In the genomic region with DNA sequence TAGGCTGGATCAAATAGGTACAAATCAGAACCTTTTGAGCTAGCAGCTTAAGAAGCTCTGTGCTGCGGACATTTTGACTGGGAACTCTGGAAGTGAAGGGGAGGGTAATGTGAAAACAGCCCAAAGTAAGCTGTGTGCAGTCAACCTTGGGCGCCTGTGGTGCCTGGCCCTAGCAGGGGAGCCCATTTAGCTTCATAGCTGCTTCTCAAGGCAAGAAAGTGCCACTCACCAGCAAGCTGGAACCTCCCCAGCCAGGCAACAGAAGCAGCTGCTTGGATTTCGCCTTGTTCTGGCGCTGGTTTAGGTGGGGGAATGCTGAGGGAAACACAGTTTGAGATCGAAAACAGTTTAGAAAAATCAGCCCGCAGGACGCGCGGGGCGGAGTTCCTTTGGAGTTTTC, we compare ENCODE assay signal across 8 mouse cellular contexts. TPM values are rescaled to one million over a fixed set of nuclear protein-coding genes. Genes with fewer than 3 reads are reported as not detected.
DNase-seq lines count a peak whose midpoint lies in the region; ATAC-seq lines count a peak whose summit lies in the region.

No protein-coding gene starts in this region.

- peaks cover 32% of the 10 kb centered on the region; the same call in 1 of the 2 replicates for H3K27me3 ChIP-seq in kidney, embryonic 14.5 days (ENCODE audit: control insufficient read depth, insufficient read depth, low read length)
- peaks cover 39% of the 10 kb centered on the region for H3K27me3 ChIP-seq in hindbrain, embryonic 12.5 days
- peaks cover 4% of the 10 kb centered on the region; the same call in 1 of the 2 replicates for H3K27me3 ChIP-seq in midbrain, embryonic 14.5 days (ENCODE audit: control insufficient read depth, insufficient read depth, low read length)

- H3K4me1 ChIP-seq in kidney, embryonic 14.5 days (ENCODE audit: control insufficient read depth, insufficient read depth, low read length): no peaks in the 10 kb centered on the region
- no peaks in the 10 kb centered on the region for H3K4me1 ChIP-seq in hindbrain, embryonic 12.5 days
- H3K4me1 ChIP-seq in midbrain, embryonic 14.5 days (ENCODE audit: control insufficient read depth, insufficient read depth, low read length): no peaks in the 10 kb centered on the region

- H3K4me2 ChIP-seq in kidney, embryonic 14.5 days (replicated peaks; ENCODE audit: low read depth, low read length): peak overlapping the region; percentile 37
- H3K4me2 ChIP-seq in hindbrain, embryonic 12.5 days (replicated peaks): peak overlapping the region; percentile 48
- peak overlapping the region; percentile 50 for H3K4me2 ChIP-seq in midbrain, embryonic 14.5 days (ENCODE audit: low read length)

- DNase-seq in kidney, adult 11 months: no peak
- DNase-seq in embryo, embryonic 10 days (ENCODE audit: low spot score): peak; percentile 44
- peak; percentile 17 for DNase-seq in midbrain, embryonic 14.5 days
- no peak for DNase-seq in urinary bladder, postnatal 4 days (ENCODE audit: low spot score in 2 of 2)
- DNase-seq in ovary, postnatal 14 days (ENCODE audit: low spot score): no peak
- no peak for DNase-seq in layer of hippocampus, postnatal 10 days (ENCODE audit: low spot score in 2 of 2)

- H3K9me3 ChIP-seq in kidney, embryonic 14.5 days (ENCODE audit: control insufficient read depth, low read length): no peaks in the 10 kb centered on the region
- no peaks in the 10 kb centered on the region for H3K9me3 ChIP-seq in hindbrain, embryonic 12.5 days (replicated peaks)
- no peaks in the 10 kb centered on the region for H3K9me3 ChIP-seq in midbrain, embryonic 14.5 days (ENCODE audit: control insufficient read depth, low read length)

- no peak overlapping the region for H3K9ac ChIP-seq in kidney, embryonic 14.5 days (ENCODE audit: low read depth, low read length)
- H3K9ac ChIP-seq in hindbrain, embryonic 12.5 days: no peak overlapping the region
- H3K9ac ChIP-seq in midbrain, embryonic 14.5 days (replicated peaks; ENCODE audit: low read length): no peak overlapping the region

- H3K36me3 ChIP-seq in kidney, embryonic 14.5 days (ENCODE audit: control insufficient read depth, insufficient read depth, low read length): no peaks in the 10 kb centered on the region
- no peaks in the 10 kb centered on the region for H3K36me3 ChIP-seq in hindbrain, embryonic 12.5 days
- no peaks in the 10 kb centered on the region for H3K36me3 ChIP-seq in midbrain, embryonic 14.5 days (ENCODE audit: control insufficient read depth, insufficient read depth, low read length)

- no peak overlapping the region for H3K27ac ChIP-seq in kidney, embryonic 14.5 days (ENCODE audit: low read depth, low read length)
- no peak overlapping the region for H3K27ac ChIP-seq in hindbrain, embryonic 12.5 days
- no peak overlapping the region for H3K27ac ChIP-seq in midbrain, embryonic 14.5 days (replicated peaks; ENCODE audit: low read depth, low read length)

- WGBS in kidney, embryonic 14.5 days: 16% methylated on average over 10 of the region's 10 CpGs
- 18% methylated on average over 10 of the region's 10 CpGs for WGBS in hindbrain, embryonic 12.5 days
- 13% methylated on average over 10 of the region's 10 CpGs for WGBS in midbrain, embryonic 14.5 days

- ATAC-seq in kidney, embryonic 14.5 days (ENCODE audit: low FRiP score, low TSS enrichment): peak; percentile 71; the same call in 1 of the 2 replicates
- ATAC-seq in hindbrain, embryonic 12.5 days (ENCODE audit: low FRiP score): no peak
- no peak for ATAC-seq in midbrain, embryonic 14.5 days (ENCODE audit: low FRiP score, low TSS enrichment)

- peak overlapping the region; percentile 20 for H3K4me3 ChIP-seq in kidney, embryonic 14.5 days (ENCODE audit: low read length)
- H3K4me3 ChIP-seq in hindbrain, embryonic 12.5 days: peak overlapping the region; percentile 20; the same call in 1 of the 2 replicates
- H3K4me3 ChIP-seq in midbrain, embryonic 14.5 days (replicated peaks; ENCODE audit: low read depth, low read length): peak overlapping the region; percentile 20

RNA-seq across cellular contexts. Expression of gene Tbx22, which starts 11.4 kb away (rescaled TPM):
- polyA plus RNA-seq in kidney, embryonic 14.5 days (2014; fragmentation: Nextera tagmentation; extraction: Ambion mirVana): not detected in 2 replicates
- 0.33 and 0.44 TPM in 2 replicates for polyA plus RNA-seq in hindbrain, embryonic 12.5 days (2016; fragmentation: Nextera tagmentation; extraction: Ambion mirVana)
- polyA plus RNA-seq in midbrain, embryonic 14.5 days (2014; fragmentation: Nextera tagmentation; extraction: Ambion mirVana): not detected in 2 replicates
- total RNA-seq in layer of hippocampus, postnatal 10 days (2021): not detected

Comparison
In these comparisons a context has a peak if more than half of its experiments do, and no peak if none do; other contexts are left out.
1. DNase-seq: peak in embryo, embryonic 10 days (single experiment) and midbrain, embryonic 14.5 days (single experiment); none in kidney, adult 11 months (single experiment), urinary bladder, postnatal 4 days (0 of 2), ovary, postnatal 14 days (single experiment) and layer of hippocampus, postnatal 10 days (0 of 2).
2. Peak in every context shown above with its lines, with median percentiles within 50 percentile points of each other: H3K4me2 ChIP-seq and H3K4me3 ChIP-seq.